Mouse (Mus musculus): ENCODE results near the gene Lsm6.
A peak's percentile ranks its signal among the peaks of the same experiment; 100 is the strongest.

Gene Lsm6

DNA sequence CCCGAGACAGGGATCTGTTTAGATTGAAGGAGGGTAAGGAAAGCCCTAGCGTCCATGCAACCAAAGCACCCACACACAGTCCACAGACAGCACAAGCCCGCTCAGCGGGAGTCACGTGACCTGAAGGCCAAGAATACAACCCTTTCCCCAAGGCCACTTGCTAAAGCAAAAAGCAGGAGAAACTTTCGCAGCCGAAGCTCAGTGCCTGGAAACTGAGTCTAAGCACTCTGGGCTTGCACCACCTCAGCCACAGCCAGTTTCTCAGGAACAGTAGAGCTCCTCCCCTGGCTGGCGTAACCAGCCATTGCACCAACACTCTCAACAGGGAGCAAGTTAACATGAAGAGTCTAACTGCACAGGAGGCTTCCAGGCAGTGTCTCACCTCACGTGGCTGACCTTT lies 13.7 kb downstream of the Lsm6 start:
- no peak for DNase-seq (ENCODE audit: low read depth, low spot score)

DNA sequence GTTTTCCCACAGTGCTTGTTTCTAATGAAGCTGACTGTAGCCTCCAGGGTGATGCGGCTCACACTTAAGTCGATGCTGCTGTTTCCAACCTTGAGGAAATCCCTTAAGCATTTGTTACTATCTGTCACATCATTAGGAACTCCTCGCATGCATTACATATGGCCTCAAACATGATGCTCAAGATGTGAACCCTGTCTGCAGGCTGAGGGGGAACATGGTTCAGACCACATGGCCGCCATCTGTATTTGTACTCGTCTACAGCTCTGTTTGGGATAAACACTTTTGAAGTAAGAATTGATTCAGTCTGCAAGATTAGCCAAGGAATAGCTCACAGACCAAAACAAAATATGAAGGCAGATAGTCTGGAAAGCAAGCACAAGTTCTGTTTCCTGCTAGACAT lies 14.9 kb downstream of the Lsm6 start:
- DNase-seq (ENCODE audit: low read depth, low spot score): no peak

DNA sequence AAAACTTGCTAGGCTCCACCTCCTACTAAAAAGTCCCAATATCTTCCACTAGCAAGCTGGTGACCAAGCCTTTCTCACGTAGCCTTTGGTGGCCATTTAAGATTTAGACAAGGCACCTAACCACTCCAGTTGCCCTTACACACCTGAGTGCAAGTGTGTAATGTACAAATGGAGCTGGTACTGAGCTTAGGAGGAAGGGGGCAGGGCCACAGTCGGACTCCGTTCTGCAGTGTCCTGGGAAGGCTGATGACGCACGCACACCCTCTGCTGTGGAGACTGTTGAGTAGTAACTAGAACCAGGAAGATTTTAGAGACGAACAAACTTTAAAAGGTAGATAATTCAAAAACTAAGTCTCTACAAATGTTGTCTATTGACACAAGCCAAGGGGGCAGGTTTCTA lies 19.7 kb downstream of the Lsm6 start:
- no peak for DNase-seq (ENCODE audit: low read depth, low spot score)

DNA sequence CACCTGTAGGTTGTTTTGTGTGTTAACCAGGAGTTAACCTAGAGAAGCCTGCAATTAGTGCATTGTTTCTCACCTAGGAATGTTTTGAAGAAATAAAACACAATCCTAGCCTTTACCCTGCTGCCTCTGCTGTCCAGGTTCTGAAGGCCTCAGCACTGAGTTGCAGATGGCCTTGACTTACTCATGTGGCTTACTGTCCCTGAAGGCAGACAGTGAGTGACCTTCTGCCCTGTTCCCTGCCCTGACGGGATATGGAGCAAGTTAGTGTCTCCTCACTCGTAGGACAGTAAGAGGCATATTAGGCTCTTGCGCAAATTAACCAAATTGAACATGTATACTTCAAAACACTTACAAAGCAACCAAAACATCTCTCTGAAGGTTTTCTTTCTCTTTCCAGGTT lies 22.3 kb downstream of the Lsm6 start:
- DNase-seq (ENCODE audit: low read depth, low spot score): no peak

DNA sequence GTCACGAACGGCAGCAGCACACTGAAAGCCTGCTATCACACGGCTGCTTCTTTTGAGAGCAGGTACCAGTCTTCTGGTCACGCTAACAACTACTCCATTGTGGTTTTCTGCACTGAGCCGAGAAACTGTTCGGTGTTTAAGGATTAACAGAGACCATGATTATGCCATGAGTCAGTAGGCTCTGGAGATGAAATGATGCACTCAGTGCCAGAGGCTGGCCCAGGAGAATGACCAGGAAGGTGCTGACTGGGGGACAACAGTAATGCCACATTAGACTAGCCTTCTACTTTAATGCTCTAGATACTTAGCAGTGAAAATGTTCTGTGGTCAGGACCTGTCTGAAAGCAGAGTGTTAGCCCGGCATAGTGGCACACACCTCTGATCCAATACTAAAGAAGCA lies 23.0 kb downstream of the Lsm6 start:
- DNase-seq (ENCODE audit: low read depth, low spot score): no peak

DNA sequence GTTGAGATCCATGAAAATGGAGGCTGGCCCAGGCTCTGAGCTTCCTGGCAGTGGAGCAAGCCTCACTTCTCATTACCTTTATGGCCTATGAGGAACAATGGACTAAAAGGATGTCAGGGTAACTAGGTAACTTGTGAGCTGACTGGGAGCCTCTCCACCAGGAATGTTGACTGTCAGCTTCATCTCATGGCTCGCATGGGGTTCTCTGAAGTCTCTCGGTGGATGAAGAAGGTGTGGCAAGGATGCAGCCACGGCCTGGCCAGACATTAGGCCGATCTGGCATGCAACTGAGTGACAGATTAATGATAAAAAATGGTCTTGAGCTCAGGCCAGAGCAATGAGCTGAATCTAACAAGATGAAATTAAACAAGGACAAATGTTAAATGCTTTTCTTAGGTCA lies 27.7 kb downstream of the Lsm6 start:
- DNase-seq (ENCODE audit: low read depth, low spot score): no peak

DNA sequence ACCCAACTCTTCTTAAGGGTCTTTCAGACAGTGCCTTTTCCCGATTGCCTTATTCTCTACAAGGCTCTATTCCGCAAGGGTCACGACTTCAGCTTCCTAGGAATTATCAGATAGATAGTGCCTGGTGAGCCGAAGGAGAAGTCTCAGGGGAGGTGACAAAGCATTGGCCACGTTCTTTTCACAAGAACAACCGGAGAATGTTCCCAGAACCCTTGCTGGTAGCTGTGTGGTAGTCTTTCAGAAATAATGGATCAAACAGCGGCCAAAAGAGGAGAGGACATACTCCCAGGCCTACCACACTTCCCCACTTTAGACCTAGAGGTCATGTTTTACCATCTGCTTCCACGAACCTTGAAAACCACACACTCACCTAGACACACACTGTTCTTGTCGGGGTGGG lies 44.1 kb downstream of the Lsm6 start:
- no peak for DNase-seq (ENCODE audit: low read depth, low spot score)

DNA sequence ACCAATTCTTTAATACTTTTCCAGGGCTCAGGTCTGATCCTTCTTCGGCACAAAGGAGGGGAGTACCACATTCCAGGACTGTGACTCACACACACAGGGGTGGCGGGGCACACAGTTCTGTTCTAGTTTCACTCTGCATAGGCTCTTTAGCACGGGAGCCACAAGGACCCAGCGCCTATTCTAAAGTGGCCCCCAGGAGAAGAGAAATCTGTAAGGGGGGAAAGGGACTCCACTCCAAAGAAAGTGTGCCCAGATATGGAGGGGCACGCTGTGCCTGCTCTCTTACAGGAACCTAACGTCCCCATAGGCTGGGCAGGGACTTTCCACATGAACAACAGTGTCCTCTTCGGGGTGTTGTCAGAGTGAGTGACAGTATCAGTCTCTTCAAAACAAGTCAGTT lies 49.7 kb downstream of the Lsm6 start:
- peak; percentile 23 for DNase-seq (ENCODE audit: low read depth, low spot score)

DNA sequence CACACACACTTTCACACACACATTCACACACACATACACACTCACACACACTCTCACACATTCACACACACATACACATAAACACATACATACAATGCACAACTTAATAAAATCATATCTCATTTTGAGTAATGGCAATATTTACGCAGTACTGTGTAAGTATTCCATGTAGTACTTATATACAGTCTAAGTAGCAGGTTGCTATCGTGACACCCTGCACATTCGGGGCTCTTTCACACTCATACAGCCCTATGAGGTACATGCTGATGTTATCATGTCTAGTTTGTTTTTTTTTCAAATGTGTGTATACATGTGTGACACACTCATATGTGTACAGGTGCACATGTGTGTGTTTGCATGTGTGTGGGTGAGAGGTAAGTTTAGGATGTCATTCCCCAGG lies 50.4 kb downstream of the Lsm6 start:
- DNase-seq (ENCODE audit: low read depth, low spot score): no peak

DNA sequence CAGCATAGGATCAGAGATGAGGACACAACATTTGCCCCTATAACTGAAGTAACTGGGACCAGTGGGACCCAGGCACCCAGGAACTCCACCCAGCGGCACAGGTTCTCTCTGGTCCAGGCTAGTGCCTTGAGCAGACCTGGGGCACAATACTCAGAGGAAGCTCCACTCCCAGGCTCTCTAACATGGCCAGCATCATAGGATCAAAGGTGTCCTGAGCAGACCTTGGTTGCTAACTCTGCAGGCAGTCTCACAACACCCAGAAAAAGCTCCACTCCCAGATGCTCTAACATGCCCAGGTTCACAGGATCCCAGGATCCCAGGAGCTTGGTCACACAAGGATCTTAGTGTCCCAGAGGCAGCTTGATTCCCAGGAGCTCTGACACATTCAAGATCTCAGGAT lies 55.4 kb downstream of the Lsm6 start:
- no peak for DNase-seq (ENCODE audit: low read depth, low spot score)

DNA sequence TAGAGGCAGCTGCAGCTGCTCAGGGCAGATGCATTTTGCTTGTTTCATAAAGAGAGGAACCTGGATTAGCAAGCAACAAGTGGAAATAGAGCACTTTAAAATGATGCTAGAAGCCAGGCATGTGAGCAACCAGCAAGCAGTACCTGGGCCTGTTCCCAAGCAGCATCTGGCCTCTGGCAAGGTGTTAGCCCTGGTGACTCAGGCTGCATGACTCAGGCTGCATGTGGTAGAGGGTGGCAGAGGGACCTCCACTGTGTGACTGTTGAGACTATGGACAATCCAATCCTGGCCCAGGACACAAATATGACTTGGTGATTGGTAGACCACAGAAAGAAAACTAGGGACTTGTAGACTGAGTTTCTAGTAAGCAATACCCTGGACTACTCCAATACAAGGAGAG lies 56.0 kb downstream of the Lsm6 start:
- no peak for DNase-seq (ENCODE audit: low read depth, low spot score)

DNA sequence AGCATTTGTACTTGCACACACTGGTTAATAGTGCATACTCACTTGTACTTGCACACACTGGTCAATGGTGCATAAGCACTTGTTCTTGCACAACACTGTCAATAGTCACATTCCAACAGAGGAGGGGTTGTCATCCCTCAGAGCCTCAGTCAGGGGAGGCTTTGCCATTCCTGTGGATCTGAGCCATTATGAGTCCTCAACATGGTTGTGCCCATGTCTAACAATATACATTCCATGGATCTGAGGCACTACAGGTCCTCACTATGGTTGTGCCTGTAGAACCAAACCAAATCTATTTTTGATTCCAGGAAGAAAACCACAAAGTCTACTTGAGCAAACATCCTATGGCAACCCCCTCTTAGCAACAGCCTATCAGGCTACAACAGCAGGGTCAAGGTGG lies 61.8 kb downstream of the Lsm6 start:
- no peak for DNase-seq (ENCODE audit: low read depth, low spot score)

DNA sequence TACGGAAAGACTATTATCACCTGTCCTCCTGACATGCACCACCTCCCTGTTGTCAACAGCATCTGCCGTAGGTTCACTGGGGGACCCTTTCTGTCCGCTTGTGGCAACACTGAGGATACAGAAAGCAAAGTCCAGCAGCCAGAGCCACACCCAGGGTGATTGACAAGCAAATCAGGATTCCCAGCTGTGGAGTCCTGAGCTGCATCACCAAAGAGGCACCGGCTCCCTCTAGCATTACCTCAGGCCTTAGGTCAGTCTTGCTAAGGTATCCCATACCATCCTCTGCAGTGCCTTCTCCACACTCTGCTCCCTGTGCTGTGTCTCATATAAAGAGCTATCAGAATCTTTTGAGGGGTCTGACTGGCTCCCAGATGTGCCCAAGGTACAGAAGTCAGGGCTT lies 66.0 kb downstream of the Lsm6 start:
- DNase-seq (ENCODE audit: low read depth, low spot score): no peak

Data from R1 (cell line).